Mouse (Mus musculus) embryonic facial prominence, embryonic 11.5 days (tissue): ENCODE measurements at regions not wholly inside any gene's neighbourhood (a gene's known extent, or its start where the extent isn't known, plus 50 kb on each side); places are given as distances from the start of the nearest gene placed in this dataset.

Experiments used
- ATAC-seq: fragments of 200-750 bp; cut with Nextera tagmentation; replicated peaks from 2 replicates; pipeline ENCODE4 v1.8.0; 2017; ENCODE audit warnings: low read depth; ENCODE audit not compliant: insufficient number of reproducible peaks, low FRiP score, low TSS enrichment
- DNase-seq: peaks from one replicate; pipeline ENCODE4 v3.0.0-alpha.2; 2015; ENCODE audit warnings: low spot score
- H3K27ac ChIP-seq: fragments of 300-500 bp; sonication (generic); replicated peaks from 2 replicates; pipeline ENCODE4 v1.5.1; 2014; ENCODE audit warnings: mild to moderate bottlenecking, low read depth, low read length, control low read depth
- H3K27me3 ChIP-seq: fragments of 300-500 bp; sonication (generic); 2 replicates; pipeline ENCODE4 v1.6.1; 2014; ENCODE audit warnings: mild to moderate bottlenecking, low read length, moderate library complexity, mixed read lengths; ENCODE audit not compliant: control insufficient read depth, insufficient read depth
- H3K36me3 ChIP-seq: fragments of 300-500 bp; sonication (generic); replicated peaks from 2 replicates; pipeline ENCODE4 v1.6.1; 2014; ENCODE audit warnings: low read depth, mild to moderate bottlenecking, low read length, moderate library complexity, mixed read lengths; ENCODE audit not compliant: control insufficient read depth, insufficient read depth
- H3K4me1 ChIP-seq: fragments of 300-500 bp; sonication (generic); 2 replicates; pipeline ENCODE4 v1.6.1; 2014; ENCODE audit warnings: low read length, mixed read lengths; ENCODE audit not compliant: control insufficient read depth, insufficient read depth
- H3K4me2 ChIP-seq: fragments of 300-500 bp; sonication (generic); 2 replicates; pipeline ENCODE4 v1.6.1; 2014; ENCODE audit warnings: low read depth, mild to moderate bottlenecking, control low read depth, low read length, moderate library complexity
- H3K4me3 ChIP-seq: fragments of 300-500 bp; sonication (generic); 2 replicates; pipeline ENCODE4 v1.5.1; 2014; ENCODE audit warnings: low read depth, low read length, control low read depth
- H3K9ac ChIP-seq: fragments of 300-500 bp; sonication (generic); replicated peaks from 2 replicates; pipeline ENCODE4 v1.6.1; 2014; ENCODE audit warnings: mild to moderate bottlenecking, control low read depth, low read length
- H3K9me3 ChIP-seq: fragments of 300-500 bp; sonication (generic); replicated peaks from 2 replicates; pipeline ENCODE4 v1.6.1; 2016; ENCODE audit warnings: mild to moderate bottlenecking, low read length, inconsistent platforms, mixed read lengths; ENCODE audit not compliant: control insufficient read depth
- WGBS: fragments of 180-500 bp; shearing (Covaris S2); extraction: QIAGEN DNeasy Blood & Tissue Kit; methylation state at CpG from one replicate; pipeline ENCODE4 v1.1.7; 2014; 5-methylcytosine and 5-hydroxymethylcytosine counted together

DNA sequence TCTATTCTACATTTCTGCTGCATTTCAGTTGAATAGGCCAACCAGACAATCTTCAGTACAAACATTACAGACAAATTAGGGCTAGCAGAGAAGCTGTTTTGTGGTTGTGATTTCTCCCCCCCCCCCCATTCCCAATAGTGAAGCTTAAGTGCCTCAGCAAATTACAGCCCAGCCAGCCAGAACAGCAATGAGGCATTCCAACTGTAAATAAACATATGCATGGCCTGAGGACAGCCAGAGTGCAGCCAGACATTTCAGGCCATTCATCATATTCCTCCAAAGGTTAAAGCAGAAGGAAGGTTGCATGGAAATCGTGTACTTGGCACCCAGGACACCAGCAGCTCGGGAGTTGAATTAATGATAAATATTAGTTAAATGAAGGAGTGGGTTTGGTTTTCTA is 116.6 kb upstream of the Pax6 start:
- Histone ChIP-seq H3K4me2 (no peak overlapping the region), H3K9me3 (no peaks in the 10 kb centered on the region), H3K9ac (no peak overlapping the region), H3K27me3 (no peaks in the 10 kb centered on the region), H3K4me3 (no peak overlapping the region), H3K27ac (no peak overlapping the region), H3K36me3 (no peaks in the 10 kb centered on the region), H3K4me1 (no peaks in the 10 kb centered on the region)
- WGBS: 56% methylated on average over 2 of the region's 2 CpGs
- DNase-seq (no peak), ATAC-seq (no peak)

DNA sequence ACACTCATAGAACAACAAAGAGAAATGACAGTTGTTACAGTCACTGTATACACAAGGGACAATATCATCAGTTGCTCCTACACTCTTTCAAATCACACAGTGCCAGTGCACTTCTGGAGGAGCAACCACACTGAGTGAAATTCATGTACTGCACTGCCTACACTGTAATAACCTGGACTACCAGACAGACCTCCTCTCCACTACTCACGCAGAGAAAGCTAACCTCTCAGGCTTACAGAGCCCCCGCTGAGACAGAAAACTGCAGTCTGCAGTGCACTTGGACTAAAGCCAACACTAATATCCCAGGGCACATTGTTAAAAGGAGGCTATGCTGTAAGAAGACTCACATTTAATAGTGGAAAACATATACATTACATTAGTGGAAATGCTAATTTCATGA is 81.9 kb upstream of the Pax6 start:
- no peak overlapping the region for H3K4me3 ChIP-seq
- no peak overlapping the region for H3K4me2 ChIP-seq
- no peaks in the 10 kb centered on the region for H3K9me3 ChIP-seq
- H3K9ac ChIP-seq: no peak overlapping the region
- H3K27ac ChIP-seq: no peak overlapping the region
- 36% methylated on average over 2 of the region's 2 CpGs for WGBS
- no peaks in the 10 kb centered on the region for H3K36me3 ChIP-seq
- H3K4me1 ChIP-seq: no peaks in the 10 kb centered on the region
- no peaks in the 10 kb centered on the region for H3K27me3 ChIP-seq
- DNase-seq: peak; percentile 38
- no peak; the same call in 1 of the 2 replicates for ATAC-seq

DNA sequence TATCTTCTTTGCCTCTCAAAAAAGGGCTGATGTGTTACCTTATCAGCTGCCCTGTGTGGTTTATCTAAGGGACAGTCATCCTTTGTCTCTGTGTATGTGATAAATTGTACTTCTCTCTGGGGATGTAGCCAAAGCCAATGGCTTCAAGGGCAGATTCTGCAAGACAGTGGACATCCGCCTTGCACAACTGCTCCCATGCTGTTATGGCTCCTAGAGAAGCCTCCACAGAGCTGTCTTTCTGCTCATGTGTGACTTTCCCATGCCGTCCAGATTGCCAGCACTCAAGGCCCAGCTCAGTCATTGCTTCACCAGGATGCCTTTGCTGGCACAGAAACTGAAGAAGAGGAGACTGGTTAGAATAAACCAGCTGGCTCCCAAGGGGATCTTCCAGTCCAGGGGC is 74.6 kb upstream of the Pax6 start:
- Histone ChIP-seq H3K27me3 (no peaks in the 10 kb centered on the region), H3K27ac (no peak overlapping the region), H3K4me3 (no peak overlapping the region), H3K9me3 (no peaks in the 10 kb centered on the region), H3K9ac (no peak overlapping the region), H3K36me3 (no peaks in the 10 kb centered on the region), H3K4me1 (no peaks in the 10 kb centered on the region), H3K4me2 (no peak overlapping the region)
- WGBS: 84% methylated on average over 2 of the region's 2 CpGs
- ATAC-seq: no peak
- no peak for DNase-seq

DNA sequence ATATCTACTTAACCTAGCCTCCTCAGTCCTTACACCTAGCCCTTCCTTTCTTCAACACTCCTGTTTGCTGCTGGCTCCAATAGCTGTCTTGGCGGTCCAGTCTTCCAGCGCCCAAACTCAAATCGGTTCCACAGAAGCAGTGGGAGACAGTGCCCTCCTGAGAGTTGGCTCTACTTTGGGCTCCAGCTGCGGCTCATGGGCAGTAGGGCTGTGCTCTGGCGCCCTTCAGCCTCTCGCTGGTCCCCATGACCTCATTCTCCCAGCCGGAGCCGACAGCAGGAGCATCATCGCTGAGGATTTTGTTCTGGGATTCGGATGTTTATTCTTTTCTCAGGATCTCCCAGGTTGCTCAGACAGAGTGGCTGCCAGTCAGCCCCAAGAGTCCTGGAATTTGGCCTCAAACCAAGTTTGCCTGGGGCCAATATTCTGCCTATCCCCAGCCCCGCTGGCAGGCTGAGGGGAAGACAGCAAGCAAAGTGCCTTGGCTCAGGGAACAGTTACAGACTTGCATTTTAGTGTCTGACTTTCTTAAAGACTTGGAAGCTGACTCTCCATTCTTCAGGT is 64.1 kb upstream of the Pax6 start:
- no peaks in the 10 kb centered on the region for H3K36me3 ChIP-seq
- ATAC-seq: no peak
- H3K27ac ChIP-seq: no peak overlapping the region
- no peak overlapping the region for H3K4me3 ChIP-seq
- H3K27me3 ChIP-seq: no peaks in the 10 kb centered on the region
- no peak overlapping the region for H3K9ac ChIP-seq
- no peaks in the 10 kb centered on the region; the same call in 1 of the 2 replicates for H3K4me1 ChIP-seq
- WGBS: 49% methylated on average over 11 of the region's 11 CpGs
- H3K9me3 ChIP-seq: no peaks in the 10 kb centered on the region
- no peak overlapping the region for H3K4me2 ChIP-seq
- DNase-seq: peak; percentile 9

DNA sequence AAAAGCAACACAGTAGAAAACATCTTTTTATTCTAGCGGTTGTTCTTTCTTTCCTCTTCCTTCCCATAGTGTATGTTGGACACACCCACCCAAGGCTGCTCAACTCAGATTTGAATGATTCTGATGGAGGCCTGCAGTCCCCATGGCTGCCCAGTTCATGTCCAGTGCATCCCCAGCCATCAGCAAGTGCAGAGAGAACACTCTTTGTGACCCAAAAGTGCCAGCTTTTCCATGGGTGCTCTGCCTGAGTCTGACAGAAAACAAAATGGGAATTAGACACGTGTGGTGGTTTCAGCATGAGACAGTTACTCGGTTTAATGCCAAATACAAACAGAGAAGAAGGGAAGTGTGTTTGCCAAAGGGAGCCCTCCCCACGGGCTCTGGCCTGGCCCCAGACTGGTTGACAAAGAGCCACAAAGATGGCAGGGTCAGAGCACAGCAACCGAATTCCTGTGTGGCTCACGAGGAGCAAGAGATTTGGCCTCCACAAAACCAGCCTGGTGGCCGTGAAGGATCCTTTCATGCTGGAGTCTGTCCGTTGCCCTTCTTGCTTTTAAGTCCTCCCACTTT is 60.6 kb upstream of the Pax6 start:
- no peaks in the 10 kb centered on the region for H3K9me3 ChIP-seq
- no peak overlapping the region for H3K4me3 ChIP-seq
- DNase-seq: no peak
- no peaks in the 10 kb centered on the region; the same call in none of the 2 replicates for H3K4me1 ChIP-seq
- no peak overlapping the region for H3K4me2 ChIP-seq
- no peak overlapping the region for H3K27ac ChIP-seq
- no peak overlapping the region for H3K9ac ChIP-seq
- no peaks in the 10 kb centered on the region for H3K36me3 ChIP-seq
- no peak for ATAC-seq
- WGBS: 71% methylated on average over 8 of the region's 8 CpGs
- no peaks in the 10 kb centered on the region for H3K27me3 ChIP-seq

DNA sequence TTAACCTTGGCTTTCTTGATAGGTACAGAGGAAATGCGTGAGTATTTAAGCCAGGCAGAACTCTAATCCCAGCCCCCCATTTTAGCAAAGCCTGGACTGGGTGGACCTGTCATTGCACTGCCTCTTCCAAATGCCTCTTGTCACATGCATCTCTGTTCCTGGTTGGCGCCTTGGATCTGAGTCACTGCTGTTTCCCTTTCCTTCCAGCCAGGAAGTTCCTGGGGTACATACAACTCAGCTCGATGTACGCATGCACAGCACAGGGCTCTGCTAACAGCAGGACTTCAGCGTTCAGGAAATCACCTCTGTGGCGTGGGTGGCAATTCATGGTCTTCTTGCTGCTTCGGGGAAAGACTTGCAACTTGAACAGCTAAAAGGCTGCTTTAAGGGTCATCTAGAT is 59.9 kb upstream of the Pax6 start:
- H3K27ac ChIP-seq: no peak overlapping the region
- H3K27me3 ChIP-seq: no peaks in the 10 kb centered on the region

DNA sequence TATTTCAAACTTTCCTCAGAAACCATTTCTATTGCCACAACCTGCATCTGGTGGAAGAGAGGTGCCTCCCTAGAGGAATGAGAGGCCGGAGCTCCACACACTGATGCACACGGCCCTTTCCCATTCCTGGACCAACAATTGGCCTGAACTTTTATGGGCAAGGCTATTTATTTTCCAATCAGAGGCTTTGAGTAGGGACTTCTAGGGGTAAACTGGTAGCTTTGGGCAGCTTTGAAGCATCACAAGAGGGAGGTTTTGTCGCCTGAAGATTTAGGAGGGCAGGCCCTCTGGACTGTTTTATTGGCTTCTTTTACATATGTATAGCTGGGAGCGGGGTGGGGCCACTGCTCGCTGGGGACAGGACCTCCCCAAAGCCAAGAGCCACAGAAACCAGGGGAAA is 57.7 kb upstream of the Pax6 start:
- 52% methylated on average over 5 of the region's 5 CpGs for WGBS
- no peaks in the 10 kb centered on the region for H3K36me3 ChIP-seq
- no peak overlapping the region for H3K9ac ChIP-seq
- H3K4me1 ChIP-seq: no peaks in the 10 kb centered on the region; the same call in 1 of the 2 replicates
- no peaks in the 10 kb centered on the region for H3K27me3 ChIP-seq
- no peak overlapping the region for H3K4me3 ChIP-seq
- H3K9me3 ChIP-seq: no peaks in the 10 kb centered on the region
- H3K27ac ChIP-seq: no peak overlapping the region
- no peak for DNase-seq
- ATAC-seq: no peak
- H3K4me2 ChIP-seq: no peak overlapping the region

More for the DNA sequence above, 59.9 kb upstream of the Pax6 start:
- no peak overlapping the region for H3K9ac ChIP-seq
- no peak overlapping the region for H3K4me2 ChIP-seq
- no peaks in the 10 kb centered on the region; the same call in none of the 2 replicates for H3K4me1 ChIP-seq
- no peaks in the 10 kb centered on the region for H3K36me3 ChIP-seq
- H3K4me3 ChIP-seq: no peak overlapping the region
- 75% methylated on average over 7 of the region's 7 CpGs for WGBS
- no peaks in the 10 kb centered on the region for H3K9me3 ChIP-seq
- DNase-seq (no peak), ATAC-seq (no peak)

DNA sequence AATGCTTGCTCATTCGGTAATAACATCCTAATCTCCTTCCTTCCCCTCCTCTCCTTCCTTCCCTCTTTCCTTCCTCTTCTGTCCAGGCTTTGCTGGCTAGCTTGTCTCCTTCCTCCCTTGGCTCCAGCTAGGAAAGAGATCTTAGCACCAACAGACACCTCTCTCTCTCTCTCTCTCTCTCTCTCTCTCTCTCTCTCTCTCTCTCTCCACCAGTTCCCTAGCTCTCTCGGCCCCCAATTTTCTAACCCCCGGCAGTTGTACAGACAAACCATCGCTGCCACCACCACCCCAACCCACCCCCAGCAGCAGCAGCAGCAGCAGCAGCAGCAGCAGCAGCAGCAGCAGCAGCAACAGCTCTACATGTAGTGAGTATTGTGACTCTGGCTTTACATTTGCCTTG is 57.0 kb upstream of the Pax6 start:
- no peaks in the 10 kb centered on the region for H3K27me3 ChIP-seq
- DNase-seq: no peak
- H3K9me3 ChIP-seq: no peaks in the 10 kb centered on the region
- no peak overlapping the region for H3K4me3 ChIP-seq
- no peak overlapping the region for H3K27ac ChIP-seq
- H3K9ac ChIP-seq: no peak overlapping the region
- no peak overlapping the region for H3K4me2 ChIP-seq
- no peaks in the 10 kb centered on the region for H3K36me3 ChIP-seq
- 14% methylated on average over 4 of the region's 4 CpGs for WGBS
- ATAC-seq: no peak
- H3K4me1 ChIP-seq: no peaks in the 10 kb centered on the region; the same call in 1 of the 2 replicates
